Mouse (Mus musculus) urinary bladder, adult 2 months (tissue): ENCODE data around the gene Lypd6. TPM values are rescaled to one million over a fixed set of nuclear protein-coding genes. Genes with fewer than 3 reads are reported as not detected.

Source experiments
- DNase-seq: peaks from one replicate; pipeline ENCODE4 v3.0.0; 2022; ENCODE audit warnings: low spot score
- polyA plus RNA-seq: library from polyadenylated mRNA; depleted of rRNA; stranded (reverse); fragments of >200 nt; gene quantifications from 2 replicates; pipeline ENCODE4 v1.2.3, GENCODE M21; 2012

Lypd6 gene
- polyA plus RNA-seq, 1 experiment = 4.5 TPM

DNA sequence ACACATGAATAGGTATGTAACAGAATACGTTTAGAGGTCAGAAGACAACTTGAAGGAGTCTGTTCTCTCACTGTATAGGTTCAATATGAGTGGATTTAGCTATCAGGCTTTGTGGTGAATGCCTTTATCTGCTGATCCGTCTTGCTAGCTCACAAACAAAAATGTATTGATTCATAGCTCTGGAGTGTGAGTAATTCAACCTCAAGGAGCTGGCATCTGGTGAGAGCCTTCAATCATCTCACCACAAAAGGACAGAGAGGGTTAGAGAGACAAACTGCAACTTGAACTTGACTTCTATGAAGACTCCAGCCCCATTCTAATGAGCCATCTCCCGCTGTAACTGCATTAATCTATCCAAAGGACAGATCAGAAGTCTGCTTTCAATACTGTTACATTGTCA is 40.6 kb downstream of the Lypd6 start:
- DNase-seq = no peak

DNA sequence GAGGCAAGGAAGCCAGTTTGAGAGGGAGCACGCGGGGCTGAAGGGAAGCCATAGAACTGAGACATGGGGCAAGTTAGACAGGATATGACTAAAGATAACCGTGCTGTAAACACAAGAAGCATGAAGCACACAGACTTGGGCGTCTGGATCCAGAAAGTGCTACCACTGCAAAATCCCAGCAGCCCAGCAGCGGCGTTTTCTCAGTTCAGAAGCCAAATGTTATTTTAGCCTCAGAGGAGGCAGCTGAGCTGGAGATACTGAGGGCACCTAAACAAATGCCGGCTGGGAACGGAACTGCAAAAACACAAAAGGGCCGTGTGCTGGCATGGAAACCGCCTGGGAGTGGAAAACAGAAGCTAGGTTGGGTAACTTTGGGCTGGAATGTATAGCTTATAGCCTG is 43.9 kb downstream of the Lypd6 start:
- DNase-seq = no peak

DNA sequence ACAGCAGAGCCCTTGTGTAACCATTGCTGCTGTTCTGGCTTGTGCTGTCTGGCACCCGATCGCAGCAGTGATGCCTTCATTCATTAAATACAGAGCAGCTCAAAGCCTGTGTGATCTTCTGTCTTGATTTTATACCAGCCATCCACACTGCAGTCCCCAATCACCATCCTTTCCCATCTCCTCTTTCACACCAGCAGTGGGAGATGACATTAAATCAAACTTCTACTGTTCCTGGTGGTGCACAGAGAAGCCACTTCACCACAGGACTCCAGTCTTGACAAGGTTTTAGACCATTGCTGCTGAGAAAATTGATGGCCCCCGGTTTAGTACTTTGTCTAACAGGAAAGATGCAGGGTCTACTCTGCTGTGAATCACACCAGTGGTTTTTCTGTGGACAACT is 44.9 kb downstream of the Lypd6 start:
- DNase-seq = no peak

DNA sequence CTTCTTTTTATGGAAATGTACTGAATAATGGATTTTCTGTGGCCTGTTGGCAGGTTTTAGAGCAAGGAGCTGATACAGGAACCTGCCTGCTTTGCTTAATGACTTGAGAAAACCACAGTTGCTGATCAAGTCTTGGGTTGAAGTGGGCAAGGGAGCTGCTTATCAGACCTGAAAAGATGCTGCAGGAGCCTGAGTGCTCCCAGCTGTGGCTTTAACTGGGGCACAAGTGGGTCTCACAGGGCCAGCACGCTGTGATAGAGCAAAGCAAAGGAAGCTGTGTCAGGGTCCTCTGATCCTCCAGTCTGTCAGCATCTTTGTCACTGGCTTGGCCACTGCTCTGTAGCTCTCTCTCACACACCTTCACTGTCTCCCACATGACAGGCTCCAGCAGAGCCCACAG is 45.4 kb downstream of the Lypd6 start:
- DNase-seq = no peak

DNA sequence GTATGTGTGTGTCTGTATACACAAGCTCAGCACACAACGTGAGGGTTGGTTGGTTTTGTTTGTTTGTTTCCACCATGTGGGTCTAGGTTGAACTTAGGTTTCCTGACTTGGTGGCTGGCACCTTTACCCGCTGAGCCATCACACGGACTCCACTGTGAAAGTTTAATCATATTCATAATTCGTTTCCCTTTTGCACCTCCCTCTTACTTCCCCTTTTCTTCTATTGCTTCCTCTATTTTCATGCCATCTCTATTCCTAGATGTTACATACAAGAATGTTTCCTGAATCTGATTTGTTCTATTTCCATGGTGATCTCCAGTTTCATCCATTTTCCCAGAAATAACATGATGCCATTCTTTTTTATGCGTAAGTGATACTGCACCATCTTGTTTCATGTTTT is 46.2 kb downstream of the Lypd6 start:
- no peak for DNase-seq

DNA sequence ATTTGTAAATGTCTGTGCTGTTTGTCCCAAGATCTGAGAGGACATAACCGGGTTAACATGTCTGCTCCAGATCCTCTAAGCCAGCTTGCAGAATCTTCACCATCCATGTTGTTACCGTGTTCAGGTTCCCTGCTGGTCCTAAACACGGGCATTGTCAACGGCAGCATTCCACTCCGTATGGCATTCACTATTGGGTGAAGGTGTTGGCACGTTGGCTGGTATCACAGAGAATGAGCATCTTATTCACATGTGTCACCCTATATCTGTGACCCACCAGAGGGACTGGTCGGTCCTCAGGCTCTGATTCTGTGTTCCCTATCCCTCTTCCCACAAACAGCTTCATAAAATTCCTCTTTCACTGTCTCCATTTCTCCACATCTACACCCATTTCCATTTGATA is 52.9 kb downstream of the Lypd6 start:
- DNase-seq = no peak

DNA sequence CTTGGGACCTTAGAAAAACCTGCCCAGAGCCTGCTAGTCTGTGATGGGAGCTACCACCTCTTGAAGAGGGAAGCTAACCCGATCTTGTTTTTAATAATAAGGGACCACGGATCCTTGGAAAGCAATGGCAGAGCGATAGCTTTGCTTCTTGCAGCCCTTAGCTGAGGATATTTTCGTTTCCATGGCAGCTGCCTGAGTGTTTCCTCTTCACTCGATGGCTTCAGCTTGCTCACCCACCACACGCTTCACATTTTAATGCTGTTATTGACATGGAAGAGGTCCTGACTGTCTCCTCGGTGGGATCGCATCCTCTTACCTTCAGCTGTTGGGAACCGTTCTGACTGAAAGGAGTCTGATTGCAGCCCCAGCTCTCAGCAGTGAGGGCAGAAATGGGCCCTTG is 54.6 kb downstream of the Lypd6 start:
- DNase-seq = no peak

DNA sequence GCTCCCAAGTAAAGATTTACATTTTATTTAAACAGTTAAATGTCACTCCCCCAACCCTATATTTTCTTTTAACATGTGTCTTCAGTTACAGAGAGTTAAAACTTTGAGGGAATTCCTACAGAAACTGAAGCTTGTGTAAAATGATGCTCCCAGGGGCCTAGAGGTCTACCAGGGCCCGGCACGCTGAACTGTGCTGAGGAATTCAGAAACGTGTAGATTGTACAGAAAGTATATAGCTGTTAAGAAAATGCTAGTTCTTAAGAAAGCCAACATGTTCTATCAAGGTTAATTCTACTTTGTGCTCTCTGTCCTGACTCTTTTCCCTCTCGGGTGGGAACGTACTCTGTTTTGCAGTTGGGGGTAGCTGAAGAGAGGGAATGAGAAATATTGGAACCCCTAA is 57.1 kb downstream of the Lypd6 start:
- DNase-seq = no peak

DNA sequence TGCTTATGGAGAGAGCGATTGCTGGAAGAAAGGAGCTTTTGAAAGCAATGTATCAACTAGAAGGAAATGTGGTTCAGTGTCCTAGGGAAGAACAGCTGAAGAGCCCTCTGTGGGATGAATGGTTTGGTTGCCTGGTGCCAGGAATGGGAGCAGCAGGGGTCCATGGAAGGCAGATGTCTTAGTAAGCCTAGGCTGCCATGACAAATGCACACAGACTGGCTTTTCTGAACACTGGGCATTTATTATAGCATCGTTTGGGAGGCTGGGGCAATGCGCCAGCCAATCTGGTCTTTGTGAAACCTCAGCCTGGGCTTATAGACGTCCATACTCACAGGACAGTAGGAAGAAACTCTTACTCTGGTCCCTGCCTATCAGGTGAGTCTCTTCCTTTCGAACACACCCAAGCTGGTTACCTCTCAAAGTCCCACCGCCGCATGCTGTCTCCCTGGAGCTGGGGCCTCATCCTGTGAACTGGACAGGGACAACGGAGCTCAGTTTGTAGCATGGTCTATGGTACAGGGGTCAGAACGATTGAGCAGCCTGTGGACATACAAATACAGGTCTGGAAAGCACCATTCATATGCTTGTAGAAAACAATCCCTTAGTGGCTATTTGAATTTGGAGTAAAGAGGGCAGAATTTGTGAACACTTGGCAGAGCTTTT is 61.4 kb downstream of the Lypd6 start:
- no peak for DNase-seq

DNA sequence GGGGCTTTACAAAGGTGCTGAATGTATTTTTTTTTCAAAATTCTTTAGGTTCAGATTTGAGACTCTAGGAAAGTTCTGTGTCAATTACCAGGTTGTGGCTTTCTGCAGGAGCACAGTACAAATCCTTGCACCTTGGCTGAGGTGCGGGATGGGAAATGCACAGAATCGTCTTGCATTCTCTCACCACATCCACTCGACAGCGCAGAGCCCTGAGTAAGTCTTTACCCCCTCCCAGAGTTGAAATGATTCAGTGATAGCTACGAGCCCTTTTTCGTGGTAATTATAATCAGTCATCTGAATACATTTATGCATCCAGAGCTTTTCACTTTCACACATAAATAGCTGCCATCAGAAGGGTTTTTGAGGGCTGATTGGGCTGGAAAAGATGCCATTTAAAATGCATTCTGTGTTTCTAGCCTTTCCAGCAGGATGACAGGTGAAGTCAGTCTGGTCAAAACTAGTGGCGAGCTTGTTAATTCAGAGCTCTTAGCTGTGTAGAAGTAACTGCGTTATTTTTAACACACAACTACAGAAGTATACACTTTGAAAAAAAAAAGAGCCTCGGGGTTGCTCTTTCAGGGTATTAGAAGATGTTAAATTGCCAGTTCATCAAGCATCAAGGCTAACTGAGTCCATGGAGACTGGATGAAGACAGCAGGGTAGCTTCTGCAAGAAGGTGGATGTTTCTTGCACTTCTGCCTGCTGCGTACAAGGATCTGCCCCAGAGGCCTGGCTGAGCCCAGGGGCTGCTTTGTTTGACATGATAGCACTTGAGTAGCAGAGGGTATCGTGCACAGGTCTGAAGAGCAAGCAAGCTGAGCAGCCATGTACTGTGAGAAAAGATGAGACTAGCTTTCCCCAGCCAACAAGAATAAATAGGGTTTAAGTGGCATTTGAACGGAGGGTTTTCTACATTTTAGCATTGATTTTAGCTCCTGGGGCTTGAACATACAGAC is 62.4 kb downstream of the Lypd6 start:
- no peak for DNase-seq

DNA sequence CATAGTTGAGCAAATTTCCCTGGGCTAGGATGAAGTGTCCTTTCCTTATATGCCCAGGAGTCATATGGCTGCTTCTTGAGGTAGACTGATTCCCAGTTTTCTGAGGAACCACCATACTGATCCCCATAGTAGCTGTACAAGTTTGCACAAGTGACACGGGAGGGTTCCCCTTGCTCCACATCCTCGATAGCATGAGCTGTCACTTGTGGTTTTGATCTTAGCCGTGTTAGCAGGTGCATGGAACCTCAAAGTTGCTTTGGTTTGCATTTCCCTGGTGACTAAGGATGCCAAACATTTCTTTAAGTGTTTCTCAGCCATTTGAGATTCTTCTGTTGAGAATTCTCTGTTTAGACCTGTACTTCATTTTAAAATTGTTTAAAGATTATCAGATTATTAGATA is 64.4 kb downstream of the Lypd6 start:
- no peak for DNase-seq

DNA sequence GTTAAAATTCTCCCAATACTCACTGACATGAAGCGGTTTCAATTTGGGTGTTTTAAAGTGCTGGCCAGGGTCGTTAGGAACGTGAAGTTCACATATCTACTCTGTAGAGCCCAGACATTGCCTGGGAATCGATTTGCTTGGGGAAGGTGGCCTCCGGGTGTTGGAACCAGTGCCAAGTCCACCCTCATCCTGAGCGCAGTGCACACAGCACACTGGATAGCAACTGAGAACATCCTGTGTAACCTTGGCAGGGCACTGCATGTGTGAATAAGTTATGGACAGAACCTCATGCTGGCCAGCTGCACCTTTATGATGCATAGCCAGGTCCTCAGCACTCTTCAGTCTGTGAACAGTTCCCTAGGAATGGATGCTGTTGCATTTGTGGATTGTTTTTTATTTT is 77.4 kb downstream of the Lypd6 start:
- no peak for DNase-seq

DNA sequence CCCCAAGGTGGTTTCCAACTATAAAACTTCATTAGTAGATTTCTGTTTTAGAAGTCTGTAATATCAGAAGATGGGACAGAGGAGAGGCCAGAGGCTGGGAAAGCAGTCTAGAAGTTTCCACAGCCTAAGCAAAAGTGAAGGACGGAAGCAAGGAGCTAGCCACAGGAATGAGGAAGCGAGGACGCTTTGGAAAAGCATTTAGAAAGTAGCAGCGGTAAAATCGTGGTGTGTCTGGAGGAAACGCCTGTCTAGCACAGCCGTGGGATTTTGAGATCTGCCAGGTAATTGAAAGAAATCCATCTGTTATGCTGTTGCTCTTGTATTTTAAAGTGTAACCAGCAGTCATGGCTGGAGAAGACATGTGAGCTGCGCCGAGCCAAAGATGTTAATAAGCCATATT is 81.1 kb downstream of the Lypd6 start:
- DNase-seq = no peak

DNA sequence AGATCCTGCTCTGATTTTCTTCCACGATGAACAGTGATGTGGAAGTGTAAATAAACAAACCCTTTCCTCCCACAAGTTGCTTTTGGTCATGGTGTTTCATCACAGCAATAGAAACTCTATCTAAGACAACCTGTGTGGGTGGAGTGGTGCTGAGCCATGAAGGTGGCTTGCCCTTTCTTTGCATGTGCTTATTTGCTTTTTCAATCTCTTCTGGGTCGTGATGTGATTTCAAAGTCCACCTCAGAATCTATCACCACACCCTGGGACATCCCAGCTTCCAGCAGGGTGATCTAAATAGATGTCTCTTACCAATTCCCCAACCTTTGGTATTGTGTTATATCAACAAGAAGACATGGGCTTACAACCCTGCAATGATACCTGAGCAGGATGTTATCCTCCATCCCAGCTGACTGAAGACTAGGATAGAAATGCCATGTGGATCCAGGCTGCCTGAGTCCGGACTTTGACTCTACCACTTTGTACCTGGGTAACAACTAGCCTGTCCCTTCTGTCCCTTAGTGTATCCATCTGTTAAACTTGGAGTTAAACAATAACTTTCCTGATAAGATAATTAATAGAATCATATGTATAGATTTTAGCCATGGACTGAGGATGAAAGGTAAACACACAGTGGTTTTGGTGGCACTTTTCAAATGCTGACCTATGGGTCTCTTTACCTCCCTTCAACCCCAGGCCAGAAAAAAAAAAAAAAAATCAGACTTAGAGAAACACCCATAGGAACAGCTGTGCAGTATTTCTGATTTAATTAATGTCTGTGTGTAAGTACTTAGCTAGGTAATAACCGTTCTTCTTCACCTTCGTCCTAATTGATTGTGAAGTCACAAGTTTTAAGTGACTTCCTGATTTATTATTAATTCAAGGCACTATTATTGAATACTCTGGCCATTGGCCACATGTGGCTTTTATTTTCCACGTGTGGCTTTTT is 83.3 kb downstream of the Lypd6 start:
- DNase-seq = no peak

DNA sequence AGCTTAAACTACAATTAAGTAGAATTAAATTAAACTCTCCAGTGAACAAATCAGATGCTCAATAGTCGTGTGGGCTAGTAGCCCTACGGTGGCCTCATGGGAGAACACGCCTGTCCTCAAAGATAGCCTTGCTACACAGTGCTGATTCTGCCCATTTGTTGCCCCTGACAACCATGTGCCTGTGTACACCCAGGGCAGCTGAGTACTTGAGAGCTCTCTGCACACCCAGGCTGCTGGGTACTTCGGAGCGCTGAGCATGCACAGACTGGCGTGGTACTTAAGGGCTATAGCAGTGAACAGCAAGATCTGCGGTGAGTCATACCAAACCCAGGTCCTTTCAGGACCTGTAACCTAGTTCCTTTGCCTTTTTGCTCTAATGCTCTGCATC is 84.0 kb downstream of the Lypd6 start:
- peak; percentile 25 for DNase-seq

DNA sequence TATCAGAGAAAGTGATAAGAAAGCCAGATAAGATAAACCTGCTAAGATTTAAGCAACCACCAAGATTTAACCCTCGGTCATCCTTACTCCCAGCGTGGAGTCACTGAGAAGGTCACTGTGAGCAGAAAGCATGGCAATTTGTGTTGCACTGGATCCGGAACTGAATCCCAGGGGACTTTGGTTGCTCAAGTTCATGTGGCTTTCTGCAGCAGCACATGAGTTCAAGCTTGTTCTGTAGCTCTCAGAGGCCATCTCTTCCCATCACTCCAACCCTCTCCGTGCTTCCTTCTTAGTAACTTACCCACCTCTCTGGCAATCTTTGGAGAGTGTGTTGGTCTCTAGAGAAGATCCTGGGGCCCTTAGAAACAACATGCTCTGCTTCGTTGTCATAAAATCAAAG is 84.6 kb downstream of the Lypd6 start:
- no peak for DNase-seq

DNA sequence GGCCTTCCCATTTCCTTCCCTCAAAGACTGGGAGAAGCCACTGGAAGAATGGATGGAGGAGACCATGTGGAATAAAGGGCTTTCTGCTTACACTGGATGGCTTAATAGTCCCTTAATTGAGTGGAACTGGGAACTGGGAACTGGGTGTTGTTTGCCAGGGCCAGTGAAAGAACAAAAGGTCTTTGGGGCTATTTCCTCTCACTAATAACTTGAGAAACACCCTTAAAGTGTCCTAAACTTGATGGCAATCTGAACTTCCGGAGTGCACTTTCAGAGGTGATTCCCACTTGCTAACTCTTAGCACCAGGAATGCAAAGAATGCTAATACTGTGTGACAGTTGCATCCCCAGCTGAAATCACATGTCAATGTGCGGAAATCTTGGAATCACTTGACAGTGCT is 85.2 kb downstream of the Lypd6 start:
- no peak for DNase-seq

DNA sequence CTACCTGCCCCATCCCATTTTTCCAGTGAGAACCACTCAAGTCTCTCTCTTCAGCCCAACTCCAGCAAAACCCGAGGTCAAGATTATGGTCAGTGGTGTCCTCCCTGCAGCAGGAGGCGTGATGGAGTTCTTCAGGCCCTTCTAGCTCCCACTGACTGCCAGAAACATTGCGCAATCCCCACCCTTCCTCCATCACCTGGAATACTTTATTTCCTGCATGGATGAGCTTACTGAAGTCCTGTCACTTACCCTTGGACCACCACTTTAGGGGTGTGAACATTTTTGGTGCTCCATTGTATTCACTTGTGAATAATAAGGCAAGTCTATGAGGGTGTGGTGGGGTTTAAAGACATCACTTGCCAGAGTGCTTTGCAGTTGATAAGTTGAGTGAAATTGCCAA is 85.7 kb downstream of the Lypd6 start:
- no peak for DNase-seq

DNA sequence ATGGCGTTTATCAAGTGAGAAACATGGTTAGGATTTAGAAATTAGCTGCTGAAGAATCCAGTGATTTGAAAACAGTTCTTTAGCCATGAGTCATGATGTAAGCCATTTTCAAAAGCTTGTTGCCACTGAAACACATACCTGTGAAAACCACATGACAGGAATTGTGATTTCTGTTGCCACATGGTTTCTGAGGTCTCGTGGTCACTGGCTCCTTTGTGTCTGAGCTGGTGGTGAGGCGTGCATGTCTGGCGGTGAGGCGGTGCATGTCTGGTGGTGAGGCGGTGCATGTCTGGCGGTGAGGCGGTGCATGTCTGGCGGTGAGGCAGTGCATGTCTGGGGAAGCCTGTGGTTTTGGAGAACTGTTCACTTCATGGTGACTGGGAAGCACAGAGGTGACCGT is 89.8 kb downstream of the Lypd6 start:
- no peak for DNase-seq

DNA sequence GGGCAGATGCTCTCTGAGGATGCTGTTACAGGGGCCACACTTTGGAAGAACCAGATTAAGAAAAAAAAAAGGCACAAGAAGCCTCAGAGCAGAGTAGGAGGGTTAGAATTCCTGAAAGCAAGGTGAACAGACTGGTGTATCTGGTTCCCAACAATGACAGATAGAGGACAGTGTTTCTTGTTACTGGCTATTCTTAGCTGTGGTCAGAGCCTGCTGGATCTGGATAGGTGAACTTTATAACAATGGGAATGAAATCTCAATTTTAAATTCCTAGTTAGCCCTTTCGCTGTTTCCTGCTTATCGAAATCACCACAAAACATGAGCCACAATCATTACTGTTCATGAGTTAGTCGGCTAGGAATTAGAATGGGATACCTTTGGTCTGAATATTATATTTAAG is 93.8 kb downstream of the Lypd6 start:
- DNase-seq = no peak

DNA sequence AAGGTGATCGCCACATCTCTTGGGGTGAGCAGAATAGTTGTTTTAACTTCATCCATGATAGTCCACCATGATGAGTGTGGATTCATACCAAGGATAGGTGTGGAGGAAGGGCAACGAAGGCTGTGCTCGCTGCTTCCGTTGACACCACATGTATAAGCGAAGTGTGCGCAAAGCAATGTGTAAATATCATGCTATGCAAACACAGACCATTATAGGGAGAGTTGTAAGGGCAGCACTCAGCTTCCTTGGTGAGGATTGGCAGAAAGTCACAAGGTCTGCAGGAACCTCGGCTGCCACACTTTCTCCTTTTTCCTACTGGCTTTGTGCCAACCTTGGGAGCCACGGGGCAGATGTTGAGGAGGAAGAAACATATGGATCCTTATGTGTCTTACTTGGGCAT is 97.4 kb downstream of the Lypd6 start:
- DNase-seq = no peak

DNA sequence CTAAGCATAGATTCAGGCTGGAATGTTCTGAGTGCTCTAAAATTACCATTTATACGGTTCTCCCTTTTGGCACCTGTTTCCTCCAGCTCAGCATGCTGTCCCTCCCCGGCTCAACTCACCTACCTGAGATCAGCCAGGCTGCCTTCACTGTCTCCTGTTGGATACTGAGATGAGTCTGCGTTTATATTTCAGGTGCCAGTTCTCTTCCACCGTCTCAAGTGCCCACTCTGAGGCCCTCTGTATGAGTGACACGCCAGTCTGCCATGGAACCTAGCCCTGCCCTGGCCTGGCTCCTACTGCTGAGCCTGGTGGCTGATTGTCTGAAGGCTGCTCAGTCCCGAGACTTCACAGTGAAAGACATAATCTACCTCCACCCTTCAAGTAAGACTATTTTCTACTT is 99.0 kb downstream of the Lypd6 start:
- no peak for DNase-seq
